ENCODE assay signal across 18 mouse cellular contexts in genomic region chr1:169080686-169081085, GRCm38 (mm10).
"Had no signal": no experiment of that assay in that cellular context is flagged by ENCODE, and none has a peak within 500 bp of the region (broad histone marks: within the 10 kb centered on the region; RNA-seq: fewer than 3 reads in every experiment).

No protein-coding gene starts in this region.

- H3K4me3 ChIP-seq: midbrain, embryonic 10.5 days; midbrain, embryonic 13.5 days; myocyte; neural tube, embryonic 13.5 days; neural tube, embryonic 15.5 days had no signal

- DNase-seq: lung, adult 18-20 months; lung, embryonic 14.5 days; lung, postnatal 10 days; lung, postnatal 4 days; retina, postnatal 1 day; right cerebral cortex, adult 18-20 months; right cerebral cortex, postnatal 25 days; right cerebral cortex, postnatal 4 days; spleen, adult 18-20 months; thymus, adult 18-20 months; thymus, postnatal 14 days; thymus, postnatal 36 days had no signal

- H3K4me1 ChIP-seq: midbrain, embryonic 10.5 days; midbrain, embryonic 13.5 days had no signal

- H3K27me3 ChIP-seq: midbrain, embryonic 13.5 days; neural tube, embryonic 13.5 days; neural tube, embryonic 15.5 days had no signal

- H3K36me3 ChIP-seq: midbrain, embryonic 10.5 days; midbrain, embryonic 13.5 days; neural tube, embryonic 13.5 days; neural tube, embryonic 15.5 days had no signal

- ATAC-seq: midbrain, embryonic 13.5 days; midbrain, embryonic 16.5 days had no signal

- H3K27ac ChIP-seq: midbrain, embryonic 10.5 days; midbrain, embryonic 13.5 days; neural tube, embryonic 13.5 days; neural tube, embryonic 15.5 days had no signal

- H3K9me3 ChIP-seq: midbrain, embryonic 10.5 days; midbrain, embryonic 13.5 days; neural tube, embryonic 13.5 days; neural tube, embryonic 15.5 days had no signal

- H3K4me2 ChIP-seq: lung, embryonic 14.5 days; midbrain, embryonic 13.5 days; neural tube, embryonic 13.5 days; neural tube, embryonic 15.5 days had no signal

- H3K9ac ChIP-seq: lung, embryonic 14.5 days; midbrain, embryonic 13.5 days; neural tube, embryonic 13.5 days; neural tube, embryonic 15.5 days had no signal
